Mouse (Mus musculus) neural tube, postnatal 0 days (tissue): ENCODE measurements around the gene Evi5. TPM values are rescaled to one million over a fixed set of nuclear protein-coding genes. Genes with fewer than 3 reads are reported as not detected.

Experiments used
- polyA plus RNA-seq: library from polyadenylated mRNA; unstranded; fragments of >200 nt; fragmentation: Nextera tagmentation; extraction: Ambion mirVana; gene quantifications from 2 replicates; pipeline ENCODE4 v1.2.1, GENCODE M21; 2015

The Evi5 gene
- polyA plus RNA-seq, result 71.5 and 74.7 TPM in 2 replicates

DNA sequence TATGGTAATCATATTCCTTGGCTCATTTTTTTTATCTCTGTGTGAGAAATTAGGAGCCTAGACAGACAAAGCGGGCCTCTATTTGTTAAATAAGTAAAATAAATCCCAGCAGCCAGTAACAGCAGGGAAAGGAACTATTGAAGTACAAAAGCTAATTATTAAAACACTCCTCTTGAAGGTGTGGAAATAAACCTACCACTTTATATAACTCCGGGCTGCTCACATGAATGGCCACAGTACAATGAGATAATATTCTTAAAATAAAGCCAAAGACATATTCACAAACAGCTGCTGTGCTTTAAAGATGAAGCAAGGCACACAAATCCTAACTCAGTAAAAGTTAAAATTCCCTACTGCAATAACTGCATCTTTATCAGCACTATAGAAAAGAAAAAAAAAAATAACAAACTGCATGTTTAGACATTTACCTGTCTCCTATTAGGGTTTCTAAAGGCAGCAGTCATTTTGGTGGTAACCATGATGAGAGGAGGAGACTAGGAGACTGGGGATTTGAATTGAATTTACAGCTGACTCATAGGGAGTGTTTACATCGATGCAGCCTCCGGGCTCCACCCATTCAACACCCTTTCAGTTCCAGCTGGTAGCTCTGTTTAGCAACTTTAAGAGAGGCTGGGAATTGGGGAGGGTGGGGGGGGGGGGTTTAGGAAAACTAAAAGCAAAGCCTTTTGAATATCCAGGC is at the start of gene Evi5:
TSS of gene Evi5 (minus strand) at position 547 of the 700 bp plus-strand sequence.

DNA sequence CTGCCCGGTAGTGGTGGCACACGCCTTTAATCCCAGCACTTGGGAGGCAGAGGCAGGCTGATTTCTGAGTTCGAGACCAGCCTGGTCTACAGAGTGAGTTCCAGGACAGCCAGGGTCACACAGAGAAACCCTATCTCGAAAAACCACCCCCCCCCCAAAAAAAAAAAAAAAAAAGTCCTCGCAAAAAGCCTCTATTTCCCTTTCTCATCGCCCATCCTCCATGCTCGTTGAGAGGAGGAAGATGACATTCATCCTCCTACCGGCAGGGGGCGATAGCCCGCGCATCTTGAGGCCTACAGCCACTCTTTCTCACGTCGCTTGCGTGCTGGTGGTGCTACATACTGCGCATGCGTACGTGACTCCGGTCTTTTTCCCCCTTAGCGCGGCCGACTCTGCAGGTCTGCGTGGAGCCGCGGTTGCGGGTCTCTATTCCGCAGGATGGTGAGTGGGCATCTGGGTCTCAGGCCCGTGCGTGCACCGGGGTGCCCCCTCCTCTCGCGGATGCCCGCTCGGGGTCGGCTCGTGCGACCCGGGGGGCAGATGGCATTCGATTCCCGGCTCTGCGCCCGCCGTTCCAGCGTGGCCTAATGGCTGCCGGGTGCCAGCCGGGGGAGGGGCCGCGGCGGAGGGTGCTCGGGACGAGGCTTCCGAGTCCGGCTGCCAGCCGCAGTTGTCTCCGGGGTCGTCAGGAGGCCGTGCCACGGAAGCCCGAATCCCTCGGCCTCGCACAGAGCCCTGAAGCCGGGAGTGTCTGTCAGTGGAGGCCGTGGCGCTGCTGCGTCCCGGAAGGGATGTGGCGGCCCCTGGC is 25.5 kb upstream of the Evi5 start, which contains the start of gene Rpl5:
TSS of gene Rpl5 (plus strand) at position 297 of the 808 bp plus-strand sequence.

DNA sequence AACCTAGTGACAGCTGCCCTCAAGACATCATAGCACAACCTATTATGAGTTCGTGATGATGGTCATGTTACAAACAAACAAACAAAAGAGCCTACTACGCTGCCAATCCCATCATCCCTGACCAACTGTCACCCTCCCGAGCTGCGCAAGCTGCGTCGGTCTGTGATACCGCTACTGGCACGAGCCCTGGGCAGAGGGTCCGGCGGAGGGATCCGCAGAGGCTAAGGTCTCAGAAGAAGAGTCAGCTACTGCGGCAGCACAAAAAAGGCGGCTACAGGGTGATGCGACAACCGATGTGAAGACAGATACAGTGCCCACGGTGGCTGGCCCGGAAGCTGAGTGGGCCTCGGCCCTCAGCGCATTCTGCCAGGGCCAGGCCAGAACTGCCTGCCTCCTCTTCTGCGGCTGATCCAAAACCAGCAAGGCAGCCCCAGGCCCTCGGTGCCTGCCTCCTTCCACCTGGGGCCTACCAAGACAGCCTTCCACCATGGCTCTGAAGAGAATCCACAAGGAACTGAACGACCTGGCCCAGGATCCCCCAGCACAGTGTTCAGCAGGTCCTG is 44.8 kb downstream of the Evi5 start, which contains the start of gene Ube2d2b:
TSS of gene Ube2d2b (plus strand) at position 102 of the 563 bp plus-strand sequence.

DNA sequence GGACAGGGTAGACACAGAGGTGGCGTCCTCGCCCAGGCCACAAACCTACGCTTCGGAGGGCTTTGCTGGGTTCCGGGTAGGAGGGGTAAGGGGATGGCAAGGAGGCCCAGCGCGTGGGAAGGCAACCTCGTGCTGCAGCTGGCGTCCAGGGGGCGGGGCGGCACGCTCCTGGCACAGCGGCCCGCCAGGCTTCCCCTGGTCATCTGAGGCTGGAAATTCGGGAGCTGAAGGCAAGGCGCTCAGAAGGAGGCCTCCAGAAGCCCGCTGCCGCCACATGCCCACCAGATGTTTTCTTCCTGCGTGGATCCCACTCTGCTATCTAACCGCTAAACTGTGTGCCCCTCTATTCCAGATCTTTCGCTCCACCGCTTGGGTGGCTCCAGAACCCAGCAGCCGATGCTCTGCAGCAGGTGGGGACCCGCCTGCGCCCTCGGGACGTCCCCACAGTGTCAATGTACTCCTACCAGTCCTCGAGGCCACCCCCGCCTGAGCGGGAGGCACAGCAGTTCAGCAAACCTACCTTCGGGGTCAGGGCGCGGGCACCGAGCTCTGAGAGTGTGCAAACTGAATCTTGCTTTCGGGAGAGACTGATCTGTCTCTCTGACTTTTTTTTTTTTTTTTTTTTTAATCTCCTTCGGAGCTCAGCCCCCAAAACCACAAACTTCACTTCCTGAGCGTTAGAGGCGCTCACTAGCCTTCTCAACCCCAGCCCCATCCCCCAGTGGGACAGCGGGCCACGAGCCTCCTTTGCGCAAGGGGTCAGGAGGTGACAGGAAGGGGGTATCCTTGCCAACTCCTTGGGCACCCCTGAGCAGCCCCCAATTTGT is 149.3 kb downstream of the Evi5 start, which contains the start of gene Gfi1:
TSS of gene Gfi1 (minus strand) at position 602 of the 827 bp plus-strand sequence.

Other genes with a start within 250 kb of the Evi5 start
- gene Gfi1, start 149.1 kb downstream of the Evi5 start, polyA plus RNA-seq, result not detected in 2 replicates
- 0.26 and 0.27 TPM in 2 replicates for gene Ube2d2b, start 45.0 kb downstream of the Evi5 start, polyA plus RNA-seq
- 43.6 and 50.1 TPM in 2 replicates for gene Rpl5, start 25.4 kb upstream of the Evi5 start, polyA plus RNA-seq
- 91.5 and 93.0 TPM in 2 replicates for gene Fam69a, start 112.0 kb upstream of the Evi5 start, polyA plus RNA-seq
- 51.4 and 62.0 TPM in 2 replicates for gene Mtf2, start 190.6 kb upstream of the Evi5 start, polyA plus RNA-seq